Mouse (Mus musculus): ENCODE data around the gene Otop1.

Otop1 gene

DNA sequence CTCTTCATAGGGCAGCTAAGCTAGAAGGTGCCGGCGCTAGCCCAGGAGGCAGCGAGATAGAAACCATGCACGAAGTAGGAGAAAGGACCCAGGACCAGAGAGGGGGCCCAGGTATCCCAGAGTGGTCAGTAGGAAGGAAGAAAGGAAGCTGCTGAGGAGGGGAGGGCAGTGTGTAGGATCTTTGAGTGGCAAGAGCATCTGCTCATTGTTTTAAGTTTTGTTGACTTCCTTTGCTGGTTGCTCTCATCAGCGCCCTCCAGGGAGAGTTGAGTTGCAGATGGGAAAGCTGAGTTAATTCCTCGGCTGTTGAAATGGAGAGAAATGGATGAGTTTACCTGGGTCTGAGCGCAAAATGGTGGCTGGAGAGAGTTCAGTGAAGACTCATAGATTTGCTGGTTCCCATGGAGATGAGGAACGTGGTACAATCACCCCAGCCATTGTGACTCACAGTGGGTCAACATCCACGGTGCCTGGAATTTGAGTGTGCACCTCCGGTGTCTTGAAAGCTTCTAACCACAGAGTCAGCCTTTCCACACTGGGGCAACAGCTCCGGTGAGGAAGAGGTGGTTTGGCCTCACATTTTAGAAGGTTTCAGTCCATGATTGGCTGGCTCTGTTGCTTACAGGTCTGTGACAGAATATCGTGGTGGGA is 26.1 kb downstream of the Otop1 start:
- no peak for DNase-seq (ENCODE audit: low spot score)

DNA sequence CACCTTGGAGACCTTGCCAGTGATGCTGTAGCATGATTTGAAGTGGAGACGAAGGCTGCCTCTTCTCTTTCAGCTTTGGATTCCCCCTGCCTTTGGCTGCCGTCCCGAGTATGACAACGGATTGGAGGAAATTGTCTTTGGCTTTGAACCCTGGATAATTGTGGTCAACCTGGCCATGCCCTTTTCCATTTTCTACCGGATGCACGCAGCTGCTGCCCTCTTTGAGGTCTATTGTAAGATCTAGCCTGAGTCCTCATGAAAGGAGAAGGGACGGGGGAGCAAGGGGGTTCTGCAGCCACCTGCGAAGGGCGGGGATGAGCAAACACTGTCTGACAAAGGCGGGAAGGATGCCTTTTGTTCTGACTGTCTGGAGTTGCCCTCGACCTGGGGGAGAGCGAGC is 26.9 kb downstream of the Otop1 start:
- DNase-seq (ENCODE audit: low spot score), result no peak

DNA sequence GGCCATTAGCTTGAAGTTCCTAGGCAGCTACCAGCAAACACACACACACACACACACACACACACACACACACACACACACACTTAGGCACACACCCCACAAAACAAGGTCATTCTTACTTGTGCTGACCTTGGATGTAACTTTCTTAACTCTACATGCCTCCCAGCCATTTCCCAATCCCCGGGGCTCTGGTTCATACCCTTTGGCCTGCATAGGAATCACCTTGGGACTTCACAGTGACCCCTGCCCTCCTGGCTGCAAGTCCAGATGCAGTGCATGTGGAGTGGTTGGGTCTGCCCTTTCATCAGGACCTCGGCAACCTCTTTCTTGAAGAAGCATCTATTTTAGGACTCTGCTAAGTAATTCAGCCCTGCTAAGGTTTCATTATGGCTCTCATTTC is 29.5 kb downstream of the Otop1 start:
- DNase-seq (ENCODE audit: low spot score), result no peak

DNA sequence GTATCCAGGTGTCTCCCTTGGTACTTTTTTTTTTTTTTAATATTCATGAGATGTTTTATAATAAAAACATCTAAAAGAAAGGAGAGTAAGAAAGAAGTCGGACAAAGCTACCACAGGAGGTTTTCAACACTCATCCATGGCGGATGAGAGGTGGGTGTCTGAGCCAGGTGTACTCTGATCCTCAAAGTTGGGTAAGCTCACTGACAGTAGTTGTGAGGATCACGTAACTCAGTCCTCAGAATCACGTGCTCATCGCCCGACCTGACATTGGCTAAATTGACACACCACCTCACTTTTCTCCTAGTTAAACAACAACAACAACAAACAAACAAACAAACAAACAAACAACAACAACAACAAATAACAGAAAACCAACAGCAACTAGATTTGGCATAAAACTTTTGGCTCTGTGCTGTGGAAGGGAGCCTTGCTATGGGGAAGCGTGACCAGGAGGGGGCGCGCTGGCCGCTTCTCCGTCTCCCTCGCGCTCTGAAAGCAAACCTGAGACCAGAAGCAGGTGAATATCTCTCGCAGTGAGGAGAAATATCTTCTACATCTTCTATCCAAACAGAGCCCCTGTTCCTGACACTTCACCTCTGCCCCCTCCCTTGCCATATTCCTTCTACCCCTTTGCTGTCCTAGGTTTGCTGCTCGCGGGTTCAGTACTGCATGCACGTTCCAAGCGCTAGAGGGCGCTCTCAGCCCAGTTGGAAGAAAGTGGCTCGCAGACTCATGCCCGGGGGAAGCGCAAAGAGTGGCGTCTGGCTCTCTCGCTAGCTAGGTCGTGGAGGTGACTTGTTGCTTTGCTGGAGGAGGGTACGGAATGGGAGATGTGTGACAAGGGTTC is 31.7 kb downstream of the Otop1 start:
- peak; percentile 91 for DNase-seq (ENCODE audit: low spot score)

DNA sequence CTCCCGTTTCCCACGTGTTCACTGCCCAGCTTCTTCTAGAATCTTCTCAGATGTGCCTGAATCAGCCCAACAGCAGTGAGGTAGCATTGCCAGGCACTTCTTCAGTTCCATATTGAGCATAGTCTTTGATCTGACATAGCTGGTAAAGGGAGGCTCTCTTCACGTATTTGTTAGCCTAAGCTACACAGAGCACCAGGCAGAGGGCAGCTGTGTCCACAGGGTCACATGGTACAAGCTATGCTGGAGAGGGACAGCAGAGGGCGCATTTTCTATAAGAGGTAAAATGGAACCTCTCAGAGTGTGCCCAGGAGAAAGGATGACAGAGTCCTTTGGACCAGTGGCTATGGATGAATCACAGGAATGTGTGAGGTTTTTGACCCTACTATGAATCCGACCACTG is 33.1 kb downstream of the Otop1 start:
- peak; percentile 21 for DNase-seq (ENCODE audit: low spot score)

DNA sequence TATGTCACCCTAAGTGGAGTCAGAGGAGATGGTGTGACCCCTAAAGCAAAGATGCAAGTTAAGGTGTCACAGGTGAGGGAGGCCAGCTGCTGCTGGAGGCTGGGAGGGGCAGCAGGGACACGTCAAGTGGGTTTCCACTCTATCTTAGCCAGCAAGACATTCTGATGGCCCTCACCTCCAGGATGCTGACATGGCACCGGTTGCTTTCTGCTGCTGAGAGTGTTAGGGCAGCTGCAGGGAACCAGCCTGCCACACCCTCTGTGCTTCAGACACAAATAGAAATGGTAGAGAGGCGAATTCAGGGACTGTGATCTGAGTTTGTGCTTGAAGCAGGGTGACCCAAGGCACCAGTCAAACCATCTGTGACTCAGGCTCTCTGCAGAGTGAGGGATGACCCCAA is 34.0 kb downstream of the Otop1 start:
- no peak for DNase-seq (ENCODE audit: low spot score)

DNA sequence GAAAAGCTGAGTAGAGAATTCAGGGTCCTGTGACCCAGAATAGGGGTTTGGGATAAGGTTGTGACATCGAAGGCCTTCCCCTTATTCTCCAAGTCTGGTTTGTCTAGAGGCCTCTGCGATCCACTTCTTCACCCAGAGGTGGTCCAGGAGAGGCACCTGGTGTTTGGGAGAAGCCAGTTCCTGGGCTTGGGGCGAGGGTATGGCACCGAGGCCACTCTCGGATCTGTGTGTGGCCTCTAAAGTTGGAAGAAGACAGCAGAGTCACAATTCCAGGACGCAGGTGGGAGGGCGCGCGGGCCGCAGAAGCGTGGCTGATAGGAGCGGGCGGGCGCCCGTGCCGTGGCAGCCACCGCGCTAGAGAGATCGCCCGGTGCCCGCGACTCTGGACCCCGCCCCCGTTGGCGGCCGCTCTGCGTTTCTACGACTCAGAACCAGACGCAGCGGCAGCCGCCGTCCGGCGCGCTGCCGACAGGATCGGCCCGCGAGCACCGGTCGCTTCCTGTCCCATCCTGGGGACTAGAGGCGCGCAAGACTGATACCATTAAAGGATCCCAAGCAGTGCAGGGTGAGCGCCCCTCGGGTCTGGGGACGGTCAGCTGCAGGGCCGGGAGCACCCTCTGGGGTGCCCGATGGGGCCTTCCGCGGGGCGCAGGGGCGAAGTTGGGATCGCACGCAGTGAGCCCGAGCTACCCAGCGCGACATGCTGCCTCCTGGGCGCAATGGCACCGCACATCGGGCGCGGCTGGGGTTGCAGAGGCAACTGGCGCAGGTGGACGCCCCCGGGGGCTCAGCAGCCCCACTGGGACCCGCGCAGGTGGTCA is 43.4 kb downstream of the Otop1 start, which contains the start of gene Drd5:
TSS of gene Drd5 (plus strand) at position 402 of the 821 bp plus-strand sequence.
- no peak for DNase-seq (ENCODE audit: low spot score)

DNA sequence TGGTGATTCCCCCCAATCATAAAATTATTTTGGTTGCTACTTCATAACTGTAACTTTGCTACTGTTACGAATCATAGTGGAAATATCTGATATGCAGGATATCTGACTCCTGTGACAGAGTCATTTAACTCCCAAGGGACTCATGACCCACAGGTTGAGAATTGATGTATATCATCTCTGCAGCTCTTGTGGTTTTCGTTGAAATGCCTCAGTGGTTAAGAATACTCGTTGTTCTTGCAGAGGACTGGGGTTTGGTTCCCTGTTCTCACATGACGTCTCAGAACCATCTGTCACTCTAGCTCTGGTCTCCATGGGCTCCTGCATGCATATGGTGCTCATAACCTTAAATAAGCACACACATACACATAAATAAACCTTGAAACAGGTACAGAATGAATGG is 57.6 kb downstream of the Otop1 start:
- no peak for DNase-seq (ENCODE audit: low spot score)

DNA sequence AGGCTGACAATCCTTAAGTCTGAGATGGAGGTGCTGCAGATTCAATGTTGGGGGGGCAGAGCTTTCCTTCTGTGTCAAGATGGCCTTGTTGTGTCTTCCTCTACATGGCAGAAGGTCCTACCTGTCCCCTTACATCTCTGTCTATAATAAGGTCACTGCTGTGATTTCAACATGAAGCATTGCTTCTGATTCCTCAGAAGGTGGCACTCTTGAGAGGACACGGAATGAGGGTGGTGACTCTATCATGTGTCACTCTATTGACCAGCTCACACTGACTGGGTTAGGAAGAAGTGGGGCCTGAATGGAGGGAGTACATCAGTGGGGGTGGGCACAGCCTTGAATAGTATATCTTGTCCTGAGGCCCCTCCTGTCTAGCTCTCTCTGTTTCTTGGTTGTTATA is 58.8 kb downstream of the Otop1 start:
- DNase-seq (ENCODE audit: low spot score), result no peak

DNA sequence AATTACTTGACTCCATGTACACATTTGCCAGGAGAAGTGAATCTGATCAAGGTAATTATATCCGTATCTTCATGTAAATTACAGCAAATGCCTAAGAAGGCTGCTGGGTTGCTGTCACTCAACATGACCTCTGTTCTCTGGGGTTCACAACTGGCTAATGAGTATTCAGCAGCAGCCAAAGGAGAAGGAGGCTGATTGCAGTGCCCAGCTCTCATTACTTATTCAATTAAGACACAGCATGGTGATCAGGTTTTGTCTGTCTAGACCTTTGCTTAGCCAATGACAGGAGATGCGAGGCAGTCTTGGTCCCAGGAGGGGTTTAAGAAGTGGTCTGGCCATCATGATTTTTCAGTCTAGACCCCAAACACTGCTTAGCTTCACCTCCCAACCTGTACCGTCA is 67.3 kb downstream of the Otop1 start:
- DNase-seq (ENCODE audit: low spot score), result no peak

DNA sequence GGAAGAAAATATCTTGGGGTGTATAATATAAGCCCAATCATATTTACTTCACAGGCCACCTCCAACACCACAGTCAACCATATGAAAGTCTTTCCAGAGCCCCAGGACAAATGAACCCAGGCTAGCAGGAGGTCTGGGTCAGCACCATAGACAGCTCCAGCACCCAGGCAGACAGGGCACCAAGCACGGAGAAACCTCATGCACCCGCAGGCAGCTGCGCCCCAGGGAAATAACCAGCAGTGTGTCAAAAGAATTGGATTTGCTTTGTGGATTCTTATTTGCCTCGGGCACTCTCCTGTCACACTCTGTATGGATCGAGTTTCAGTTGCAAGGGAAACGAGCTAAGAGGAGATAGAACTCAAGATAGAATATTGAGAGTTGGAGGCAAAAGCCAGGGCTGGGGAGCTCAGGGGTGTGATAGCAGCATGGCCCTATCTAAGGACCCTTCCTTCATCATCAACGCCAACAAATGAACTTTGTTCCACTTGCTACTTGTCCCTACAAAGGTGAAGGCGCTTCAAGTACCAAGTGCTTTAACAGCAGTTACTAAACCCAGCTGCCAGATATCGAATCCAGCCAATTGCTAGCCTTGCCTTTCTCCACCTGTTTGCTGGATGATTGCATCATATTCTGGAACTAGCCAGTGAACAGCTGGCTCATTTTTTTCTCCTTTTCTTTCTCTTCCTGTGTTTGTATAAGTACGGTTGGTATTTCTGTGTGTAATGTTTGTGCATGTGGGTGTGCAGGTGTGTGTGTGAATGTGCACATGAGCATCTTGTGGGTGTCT is 71.1 kb downstream of the Otop1 start:
- DNase-seq (ENCODE audit: low spot score), result peak; percentile 6

DNA sequence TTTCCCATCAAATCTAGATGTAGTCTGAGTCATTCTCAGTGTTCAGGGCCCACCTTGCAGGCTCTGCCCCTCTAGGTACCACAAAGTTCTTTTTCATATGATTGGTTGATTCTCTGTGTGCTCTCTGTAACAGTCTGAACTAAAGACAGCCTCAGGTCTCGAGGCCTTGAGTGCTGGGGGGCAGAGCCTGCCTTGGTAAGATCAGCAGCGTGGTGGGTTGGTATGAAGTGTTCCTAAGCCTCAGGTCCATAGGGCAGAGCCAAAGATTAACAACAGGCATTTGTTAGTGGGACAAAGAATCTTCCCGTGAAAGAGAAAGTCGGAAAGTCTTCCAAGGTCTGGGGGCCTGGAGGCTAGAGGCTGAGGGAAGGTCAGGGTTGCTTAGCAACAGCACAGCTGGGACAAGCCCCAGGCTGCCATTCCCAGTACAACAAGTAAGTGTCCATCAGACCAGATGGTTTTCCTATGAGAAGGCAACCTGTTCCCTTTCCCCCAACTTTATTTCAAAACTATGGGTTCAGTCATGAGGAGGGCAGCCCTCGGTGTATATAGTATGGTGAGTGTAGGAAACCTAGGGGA is 74.7 kb downstream of the Otop1 start:
- no peak for DNase-seq (ENCODE audit: low spot score)
